Comparison of ENCODE assay signal across 10 mouse cellular contexts in genomic region chr13:71961891-71962660, GRCm38 (mm10). TPM values are rescaled to one million over a fixed set of nuclear protein-coding genes. Genes with fewer than 3 reads are reported as not detected.
DNase-seq lines count a peak whose midpoint lies in the region; ATAC-seq and TF ChIP-seq lines count a peak whose summit lies in the region.
"Had no signal": no experiment of that assay in that cellular context is flagged by ENCODE, and none has a peak within 500 bp of the region (broad histone marks: within the 10 kb centered on the region; RNA-seq: fewer than 3 reads in every experiment).

No protein-coding gene starts in this region.

- H3K4me3 ChIP-seq in gastrocnemius, adult 2 months, result peak overlapping the region; percentile 64
- H3K4me3 ChIP-seq in heart, embryonic 13.5 days, result peak overlapping the region; percentile 65
- peak overlapping the region; percentile 92 for H3K4me3 ChIP-seq in midbrain, embryonic 12.5 days

- peak; percentile 17 for DNase-seq in gastrocnemius, adult 2 months
- DNase-seq in gastrocnemius, adult 18-20 months (ENCODE audit: low spot score), result no peak
- DNase-seq in brain, embryonic 14.5 days (ENCODE audit: low read depth), result peak; percentile 52
- no peak for DNase-seq in right cerebral cortex, adult 18-20 months
- no peak for DNase-seq in adrenal gland, adult 18-20 months (ENCODE audit: low spot score in 2 of 2)
- DNase-seq in frontal cortex, postnatal 14 days (ENCODE audit: low spot score in 2 of 2), result no peak

- no peaks in the 10 kb centered on the region for H3K36me3 ChIP-seq in heart, embryonic 13.5 days
- peaks cover 6% of the 10 kb centered on the region; the same call in 1 of the 2 replicates for H3K36me3 ChIP-seq in midbrain, embryonic 12.5 days

- no peak for ATAC-seq in heart, embryonic 13.5 days (ENCODE audit: extremely low read depth, insufficient number of reproducible peaks, low FRiP score, low TSS enrichment)
- ATAC-seq in midbrain, embryonic 12.5 days (ENCODE audit: low FRiP score, low read depth), result no peak

- H3K27me3 ChIP-seq in heart, embryonic 13.5 days (replicated peaks), result peaks cover 93% of the 10 kb centered on the region
- H3K27me3 ChIP-seq in midbrain, embryonic 12.5 days, result peaks cover 62% of the 10 kb centered on the region

- H3K4me1 ChIP-seq in heart, embryonic 13.5 days, result peaks cover 41% of the 10 kb centered on the region
- peaks cover 42% of the 10 kb centered on the region for H3K4me1 ChIP-seq in midbrain, embryonic 12.5 days

- peak overlapping the region; percentile 81 for H3K4me2 ChIP-seq in heart, embryonic 13.5 days
- peak overlapping the region; percentile 71 for H3K4me2 ChIP-seq in midbrain, embryonic 12.5 days (replicated peaks)

- intact Hi-C loops in gastrocnemius, adult 2 months (cut with DNase I), result no loop called here

- peak overlapping the region; percentile 88 for H3K9ac ChIP-seq in heart, embryonic 13.5 days
- peak overlapping the region; percentile 98 for H3K9ac ChIP-seq in midbrain, embryonic 12.5 days (replicated peaks)

- no peak overlapping the region for H3K27ac ChIP-seq in gastrocnemius, adult 2 months
- H3K27ac ChIP-seq in heart, embryonic 13.5 days (replicated peaks), result peak overlapping the region; percentile 82; the same call in 1 of the 2 replicates
- H3K27ac ChIP-seq in midbrain, embryonic 12.5 days (replicated peaks), result peak overlapping the region; percentile 93

- no peak for TF ChIP-seq CTCF in gastrocnemius, adult 2 months (IDR thresholded peaks at IDR 0.05)
- TF ChIP-seq CTCF in brain, embryonic 14.5 days (IDR thresholded peaks at IDR 0.05; ENCODE audit: borderline replicate concordance, extremely low read depth, insufficient read depth, insufficient read length), result no peak

- no peaks in the 10 kb centered on the region for H3K9me3 ChIP-seq in heart, embryonic 13.5 days
- no peaks in the 10 kb centered on the region for H3K9me3 ChIP-seq in midbrain, embryonic 12.5 days

- no peak for TF ChIP-seq POLR2A in brain, embryonic 14.5 days (IDR thresholded peaks at IDR 0.05; ENCODE audit: borderline replicate concordance, extremely low read depth, insufficient read depth, insufficient read length, poor library complexity, severe bottlenecking)

- 3% methylated on average over 25 of the region's 25 CpGs for WGBS in heart, embryonic 13.5 days
- under 1% methylated on average over 25 of the region's 25 CpGs for WGBS in midbrain, embryonic 12.5 days

RNA-seq across cellular contexts. Expression of gene Irx1, which starts 1.4 kb away (rescaled TPM):
- total RNA-seq in gastrocnemius, adult 2 months (2021), result not detected
- not detected for total RNA-seq in gastrocnemius, adult 18-20 months (2021)
- polyA plus RNA-seq in brain, embryonic 14.5 days (2012; rRNA removed), result 57.2 and 102 TPM in 2 replicates
- 1.7 and 2.8 TPM in 2 replicates for polyA plus RNA-seq in heart, embryonic 13.5 days (2015; fragmentation: Nextera tagmentation; extraction: Ambion mirVana)
- 13.3 and 15.0 TPM in 2 replicates for polyA plus RNA-seq in midbrain, embryonic 12.5 days (2016; fragmentation: Nextera tagmentation; extraction: Ambion mirVana)
- total RNA-seq in adrenal gland, adult 18-20 months (2021), result not detected
- polyA plus RNA-seq: C2C12; liver, embryonic 16.5 days had no signal

Comparison
In these comparisons a context has a peak if more than half of its experiments do, and no peak if none do; other contexts are left out.
1. DNase-seq: peak in gastrocnemius, adult 2 months (single experiment) and brain, embryonic 14.5 days (single experiment); none in gastrocnemius, adult 18-20 months (single experiment), right cerebral cortex, adult 18-20 months (single experiment), adrenal gland, adult 18-20 months (0 of 2) and frontal cortex, postnatal 14 days (0 of 2).
2. Peak in every context shown above with its lines, with median percentiles within 50 percentile points of each other: H3K4me3 ChIP-seq.